Mouse (Mus musculus): ENCODE data around the gene Agap1. TPM values are rescaled to one million over a fixed set of nuclear protein-coding genes. Genes with fewer than 3 reads are reported as not detected.

Agap1 gene
- polyA plus RNA-seq, 1 experiment from 2014 or later: 17.6 TPM

GRCm38 (mm10) chr1:89478571-89479460 is 24.2 kb downstream of the Agap1 start:
- ATAC-seq (ENCODE audit: insufficient number of reproducible peaks, insufficient read depth, low FRiP score, low read depth): no peak

GRCm38 (mm10) chr1:89481154-89481553 is 26.5 kb downstream of the Agap1 start:
- Histone ChIP-seq H3K4me1 (ENCODE audit: control insufficient read depth, insufficient read depth, low read length) (peaks cover 15% of the 10 kb centered on the region; the same call in 1 of the 2 replicates), H3K36me3 (ENCODE audit: control insufficient read depth, insufficient read depth, low read length) (no peaks in the 10 kb centered on the region), H3K9ac (replicated peaks; ENCODE audit: low read depth, low read length) (no peak overlapping the region), H3K27ac (ENCODE audit: low read length) (no peak overlapping the region), H3K4me3 (ENCODE audit: low read depth, low read length) (no peak overlapping the region), H3K9me3 (ENCODE audit: control insufficient read depth, low read depth, low read length) (no peaks in the 10 kb centered on the region), H3K27me3 (ENCODE audit: control insufficient read depth, insufficient read depth, low read length) (no peaks in the 10 kb centered on the region), H3K4me2 (replicated peaks; ENCODE audit: low read depth, low read length) (no peak overlapping the region)
- ATAC-seq (ENCODE audit: insufficient number of reproducible peaks, insufficient read depth, low FRiP score, low read depth): no peak
- WGBS: 75% methylated on average over 9 of the region's 9 CpGs

More at GRCm38 (mm10) chr1:89478571-89479460, 24.2 kb downstream of the Agap1 start:
- Histone ChIP-seq H3K4me3 (ENCODE audit: low read depth, low read length) (no peak overlapping the region), H3K27ac (ENCODE audit: low read length) (no peak overlapping the region), H3K4me1 (ENCODE audit: control insufficient read depth, insufficient read depth, low read length) (peaks cover 19% of the 10 kb centered on the region; the same call in 1 of the 2 replicates), H3K9me3 (ENCODE audit: control insufficient read depth, low read depth, low read length) (no peaks in the 10 kb centered on the region), H3K36me3 (ENCODE audit: control insufficient read depth, insufficient read depth, low read length) (no peaks in the 10 kb centered on the region), H3K9ac (replicated peaks; ENCODE audit: low read depth, low read length) (no peak overlapping the region), H3K4me2 (replicated peaks; ENCODE audit: low read depth, low read length) (no peak overlapping the region), H3K27me3 (ENCODE audit: control insufficient read depth, insufficient read depth, low read length) (no peaks in the 10 kb centered on the region)
- 78% methylated on average over 4 of the region's 4 CpGs for WGBS

GRCm38 (mm10) chr1:89482812-89483211 is 28.2 kb downstream of the Agap1 start:
- no peak for ATAC-seq (ENCODE audit: insufficient number of reproducible peaks, insufficient read depth, low FRiP score, low read depth)
- no peak overlapping the region for H3K4me2 ChIP-seq (replicated peaks; ENCODE audit: low read depth, low read length)
- no peaks in the 10 kb centered on the region for H3K27me3 ChIP-seq (ENCODE audit: control insufficient read depth, insufficient read depth, low read length)
- WGBS: 59% methylated on average over 5 of the region's 5 CpGs
- H3K9me3 ChIP-seq (ENCODE audit: control insufficient read depth, low read depth, low read length): no peaks in the 10 kb centered on the region
- no peak overlapping the region for H3K27ac ChIP-seq (ENCODE audit: low read length)
- H3K4me3 ChIP-seq (ENCODE audit: low read depth, low read length): no peak overlapping the region
- no peaks in the 10 kb centered on the region for H3K36me3 ChIP-seq (ENCODE audit: control insufficient read depth, insufficient read depth, low read length)
- H3K4me1 ChIP-seq (ENCODE audit: control insufficient read depth, insufficient read depth, low read length): peaks cover 13% of the 10 kb centered on the region; the same call in 1 of the 2 replicates
- no peak overlapping the region for H3K9ac ChIP-seq (replicated peaks; ENCODE audit: low read depth, low read length)

GRCm38 (mm10) chr1:89486891-89487290 is 32.3 kb downstream of the Agap1 start:
- H3K9ac ChIP-seq (replicated peaks; ENCODE audit: low read depth, low read length): no peak overlapping the region
- no peak overlapping the region for H3K4me2 ChIP-seq (replicated peaks; ENCODE audit: low read depth, low read length)
- H3K4me1 ChIP-seq (ENCODE audit: control insufficient read depth, insufficient read depth, low read length): peaks cover 10% of the 10 kb centered on the region; the same call in 1 of the 2 replicates
- H3K9me3 ChIP-seq (ENCODE audit: control insufficient read depth, low read depth, low read length): no peaks in the 10 kb centered on the region
- WGBS: 93% methylated on average over 6 of the region's 6 CpGs
- H3K4me3 ChIP-seq (ENCODE audit: low read depth, low read length): no peak overlapping the region
- no peaks in the 10 kb centered on the region for H3K36me3 ChIP-seq (ENCODE audit: control insufficient read depth, insufficient read depth, low read length)
- no peak for ATAC-seq (ENCODE audit: insufficient number of reproducible peaks, insufficient read depth, low FRiP score, low read depth)
- no peaks in the 10 kb centered on the region for H3K27me3 ChIP-seq (ENCODE audit: control insufficient read depth, insufficient read depth, low read length)
- H3K27ac ChIP-seq (ENCODE audit: low read length): no peak overlapping the region

GRCm38 (mm10) chr1:89489111-89489971 is 34.7 kb downstream of the Agap1 start:
- Histone ChIP-seq H3K27ac (ENCODE audit: low read length) (no peak overlapping the region), H3K4me2 (replicated peaks; ENCODE audit: low read depth, low read length) (no peak overlapping the region), H3K27me3 (ENCODE audit: control insufficient read depth, insufficient read depth, low read length) (no peaks in the 10 kb centered on the region), H3K9ac (replicated peaks; ENCODE audit: low read depth, low read length) (no peak overlapping the region), H3K9me3 (ENCODE audit: control insufficient read depth, low read depth, low read length) (no peaks in the 10 kb centered on the region), H3K4me1 (ENCODE audit: control insufficient read depth, insufficient read depth, low read length) (peaks cover 10% of the 10 kb centered on the region; the same call in 1 of the 2 replicates), H3K36me3 (ENCODE audit: control insufficient read depth, insufficient read depth, low read length) (no peaks in the 10 kb centered on the region), H3K4me3 (ENCODE audit: low read depth, low read length) (no peak overlapping the region)
- no peak for ATAC-seq (ENCODE audit: insufficient number of reproducible peaks, insufficient read depth, low FRiP score, low read depth)
- WGBS: 58% methylated on average over 17 of the region's 17 CpGs

GRCm38 (mm10) chr1:89493177-89493576 is 38.6 kb downstream of the Agap1 start:
- Histone ChIP-seq H3K4me1 (ENCODE audit: control insufficient read depth, insufficient read depth, low read length) (peaks cover 10% of the 10 kb centered on the region; the same call in 1 of the 2 replicates), H3K27me3 (ENCODE audit: control insufficient read depth, insufficient read depth, low read length) (no peaks in the 10 kb centered on the region), H3K36me3 (ENCODE audit: control insufficient read depth, insufficient read depth, low read length) (no peaks in the 10 kb centered on the region), H3K9me3 (ENCODE audit: control insufficient read depth, low read depth, low read length) (no peaks in the 10 kb centered on the region), H3K4me2 (replicated peaks; ENCODE audit: low read depth, low read length) (no peak overlapping the region), H3K27ac (ENCODE audit: low read length) (no peak overlapping the region), H3K9ac (replicated peaks; ENCODE audit: low read depth, low read length) (no peak overlapping the region), H3K4me3 (ENCODE audit: low read depth, low read length) (no peak overlapping the region)
- no peak for ATAC-seq (ENCODE audit: insufficient number of reproducible peaks, insufficient read depth, low FRiP score, low read depth)
- WGBS: 86% methylated on average over 5 of the region's 5 CpGs

GRCm38 (mm10) chr1:89494816-89495215 is 40.2 kb downstream of the Agap1 start:
- Histone ChIP-seq H3K27me3 (ENCODE audit: control insufficient read depth, insufficient read depth, low read length) (no peaks in the 10 kb centered on the region), H3K36me3 (ENCODE audit: control insufficient read depth, insufficient read depth, low read length) (no peaks in the 10 kb centered on the region), H3K27ac (ENCODE audit: low read length) (0 out of 2 replicates have a peak overlapping the region, but pooled peaks have one; percentile 48), H3K9me3 (ENCODE audit: control insufficient read depth, low read depth, low read length) (no peaks in the 10 kb centered on the region), H3K9ac (replicated peaks; ENCODE audit: low read depth, low read length) (no peak overlapping the region), H3K4me3 (ENCODE audit: low read depth, low read length) (no peak overlapping the region), H3K4me2 (replicated peaks; ENCODE audit: low read depth, low read length) (no peak overlapping the region), H3K4me1 (ENCODE audit: control insufficient read depth, insufficient read depth, low read length) (peaks cover 6% of the 10 kb centered on the region; the same call in 1 of the 2 replicates)
- 66% methylated on average over 1 of the region's 1 CpGs for WGBS
- no peak for ATAC-seq (ENCODE audit: insufficient number of reproducible peaks, insufficient read depth, low FRiP score, low read depth)

- no peaks in the 10 kb centered on the region for H3K27me3 ChIP-seq (ENCODE audit: control insufficient read depth, insufficient read depth, low read length)
- peaks cover 9% of the 10 kb centered on the region; the same call in 1 of the 2 replicates for H3K4me1 ChIP-seq (ENCODE audit: control insufficient read depth, insufficient read depth, low read length)
- no peaks in the 10 kb centered on the region for H3K36me3 ChIP-seq (ENCODE audit: control insufficient read depth, insufficient read depth, low read length)
- no peak overlapping the region for H3K9ac ChIP-seq (replicated peaks; ENCODE audit: low read depth, low read length)
- H3K27ac ChIP-seq (ENCODE audit: low read length): no peak overlapping the region
- H3K4me3 ChIP-seq (ENCODE audit: low read depth, low read length): no peak overlapping the region
- 64% methylated on average over 7 of the region's 7 CpGs for WGBS
- no peak for ATAC-seq (ENCODE audit: insufficient number of reproducible peaks, insufficient read depth, low FRiP score, low read depth)
- no peak overlapping the region for H3K4me2 ChIP-seq (replicated peaks; ENCODE audit: low read depth, low read length)
- no peaks in the 10 kb centered on the region for H3K9me3 ChIP-seq (ENCODE audit: control insufficient read depth, low read depth, low read length)
These were observed 41.6 kb downstream of the Agap1 start for GRCm38 (mm10) chr1:89496204-89496603.

Measured in stomach, embryonic 14.5 days (tissue).